Mouse (Mus musculus): ENCODE measurements at regions not wholly inside any gene's neighbourhood (a gene's known extent, or its start where the extent isn't known, plus 50 kb on each side); places are given as distances from the start of the nearest gene placed in this dataset.

DNA sequence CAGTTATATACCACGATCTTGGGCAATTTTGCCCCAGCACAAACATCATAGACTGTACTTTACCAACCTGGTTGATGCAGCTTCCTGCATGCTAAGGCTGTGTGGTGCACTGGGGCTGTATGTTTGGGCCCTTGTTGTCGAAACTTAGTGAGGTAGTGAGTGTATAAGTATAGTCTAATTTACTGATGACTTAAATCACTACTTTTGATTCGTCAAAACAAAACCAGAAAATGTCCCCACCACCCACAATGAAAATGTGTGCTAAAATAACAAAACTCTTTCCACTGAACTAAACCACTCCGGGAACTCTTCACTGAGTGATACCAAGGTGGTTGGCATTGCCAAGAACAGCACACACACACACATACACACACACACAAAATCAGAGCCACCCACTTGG, 191.5 kb downstream of the Shq1 start:
- Histone ChIP-seq H3K9ac (replicated peaks) (no peak overlapping the region), H3K27me3 (ENCODE audit: control insufficient read depth, insufficient read depth, low read length) (no peaks in the 10 kb centered on the region), H3K4me1 (replicated peaks; ENCODE audit: control insufficient read depth in 2 of 2, insufficient read depth in 2 of 2, low read length in 1 of 2) (peaks cover 0 to 18% of the 10 kb centered on the region in 2 experiments; a peak in 2 of 4 replicates), H3K4me3 (ENCODE audit: insufficient read depth in 1 of 2, low read depth in 2 of 2, low read length in 2 of 2) (no peak overlapping the region), H3K36me3 (replicated peaks; ENCODE audit: control insufficient read depth, insufficient read depth, low read depth) (no peaks in the 10 kb centered on the region), H3K27ac (no peak overlapping the region), H3K4me2 (ENCODE audit: low read depth) (no peak overlapping the region), H3K9me3 (ENCODE audit: control insufficient read depth, low read length) (no peaks in the 10 kb centered on the region)
- no peak for ATAC-seq (ENCODE audit: insufficient read depth)
- TF ChIP-seq CTCF (IDR thresholded peaks at IDR 0.05; ENCODE audit: low read depth) (no peak), EP300 (IDR thresholded peaks at IDR 0.05; ENCODE audit: low read depth) (no peak)
- no peak for DNase-seq (ENCODE audit: low read depth in 3 of 3, low spot score in 3 of 3)
- 47% methylated on average over 4 of the region's 4 CpGs for WGBS (ENCODE audit: insufficient replicate concordance)

- Histone ChIP-seq H3K4me2 (ENCODE audit: low read depth) (no peak overlapping the region), H3K36me3 (replicated peaks; ENCODE audit: control insufficient read depth, insufficient read depth, low read depth) (no peaks in the 10 kb centered on the region), H3K4me3 (ENCODE audit: insufficient read depth in 1 of 2, low read depth in 2 of 2, low read length in 2 of 2) (no peak overlapping the region), H3K27ac (no peak overlapping the region), H3K27me3 (ENCODE audit: control insufficient read depth, insufficient read depth, low read length) (no peaks in the 10 kb centered on the region), H3K4me1 (replicated peaks; ENCODE audit: control insufficient read depth in 2 of 2, insufficient read depth in 2 of 2, low read length in 1 of 2) (peaks cover 0 to 13% of the 10 kb centered on the region in 2 experiments; a peak in 2 of 4 replicates), H3K9ac (replicated peaks) (no peak overlapping the region), H3K9me3 (ENCODE audit: control insufficient read depth, low read length) (no peaks in the 10 kb centered on the region)
- ATAC-seq (ENCODE audit: insufficient read depth) (no peak), DNase-seq (ENCODE audit: low read depth in 3 of 3, low spot score in 3 of 3) (no peak)
- WGBS (ENCODE audit: insufficient replicate concordance) = 38% methylated on average over 6 of the region's 6 CpGs
- TF ChIP-seq CTCF (IDR thresholded peaks at IDR 0.05; ENCODE audit: low read depth) = no peak
- TF ChIP-seq EP300 (IDR thresholded peaks at IDR 0.05; ENCODE audit: low read depth) = no peak
Measured at GRCm38 (mm10) chr6:100476550-100477366, 189.5 kb upstream of the Rybp start.

GRCm38 (mm10) chr6:100475341-100475955, 188.2 kb upstream of the Rybp start:
- Histone ChIP-seq H3K9me3 (ENCODE audit: control insufficient read depth, low read length) (no peaks in the 10 kb centered on the region), H3K27ac (no peak overlapping the region), H3K36me3 (replicated peaks; ENCODE audit: control insufficient read depth, insufficient read depth, low read depth) (no peaks in the 10 kb centered on the region), H3K9ac (replicated peaks) (no peak overlapping the region), H3K27me3 (ENCODE audit: control insufficient read depth, insufficient read depth, low read length) (no peaks in the 10 kb centered on the region), H3K4me3 (ENCODE audit: insufficient read depth in 1 of 2, low read depth in 2 of 2, low read length in 2 of 2) (no peak overlapping the region), H3K4me2 (ENCODE audit: low read depth) (no peak overlapping the region), H3K4me1 (replicated peaks; ENCODE audit: control insufficient read depth in 2 of 2, insufficient read depth in 2 of 2, low read length in 1 of 2) (peaks cover 0 to 11% of the 10 kb centered on the region in 2 experiments; a peak in 2 of 4 replicates)
- ATAC-seq (ENCODE audit: insufficient read depth) = no peak
- TF ChIP-seq CTCF (IDR thresholded peaks at IDR 0.05; ENCODE audit: low read depth) (no peak), EP300 (IDR thresholded peaks at IDR 0.05; ENCODE audit: low read depth) (no peak)
- 54% methylated on average over 4 of the region's 4 CpGs for WGBS (ENCODE audit: insufficient replicate concordance)
- DNase-seq (ENCODE audit: low read depth in 3 of 3, low spot score in 3 of 3) = no peak

DNA sequence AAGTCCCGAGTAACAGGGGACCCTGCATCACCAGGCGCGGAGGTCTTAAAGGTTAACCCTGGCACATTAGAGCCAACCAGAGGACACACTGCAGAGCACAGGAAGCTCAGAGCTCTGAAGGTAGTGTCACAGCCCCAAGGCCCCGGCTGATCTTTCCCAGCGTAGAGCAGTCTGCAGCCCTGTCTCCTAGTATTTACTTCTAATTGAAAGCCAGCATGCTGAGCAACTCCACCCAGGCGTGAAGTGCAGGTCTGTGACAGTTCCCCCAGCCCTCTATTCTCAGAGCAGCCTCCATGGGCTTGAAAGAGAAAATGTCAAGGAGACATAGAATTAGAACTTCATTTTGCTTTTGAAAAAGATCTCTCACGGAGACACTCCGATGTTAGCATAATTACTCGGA, 187.0 kb upstream of the Rybp start:
- Histone ChIP-seq H3K9ac (replicated peaks) (no peak overlapping the region), H3K27ac (no peak overlapping the region), H3K4me2 (ENCODE audit: low read depth) (no peak overlapping the region), H3K9me3 (ENCODE audit: control insufficient read depth, low read length) (no peaks in the 10 kb centered on the region), H3K27me3 (ENCODE audit: control insufficient read depth, insufficient read depth, low read length) (no peaks in the 10 kb centered on the region), H3K4me1 (replicated peaks; ENCODE audit: control insufficient read depth in 2 of 2, insufficient read depth in 2 of 2, low read length in 1 of 2) (peaks cover 0 to 4% of the 10 kb centered on the region in 2 experiments; a peak in 2 of 4 replicates), H3K36me3 (replicated peaks; ENCODE audit: control insufficient read depth, insufficient read depth, low read depth) (no peaks in the 10 kb centered on the region), H3K4me3 (ENCODE audit: insufficient read depth in 1 of 2, low read depth in 2 of 2, low read length in 2 of 2) (no peak overlapping the region)
- no peak for DNase-seq (ENCODE audit: low read depth in 3 of 3, low spot score in 3 of 3)
- WGBS (ENCODE audit: insufficient replicate concordance) = 67% methylated on average over 9 of the region's 9 CpGs
- TF ChIP-seq EP300 (IDR thresholded peaks at IDR 0.05; ENCODE audit: low read depth) (no peak), CTCF (IDR thresholded peaks at IDR 0.05; ENCODE audit: low read depth) (no peak)
- ATAC-seq (ENCODE audit: insufficient read depth) = no peak

- ATAC-seq (ENCODE audit: insufficient read depth) (no peak), DNase-seq (ENCODE audit: low read depth in 3 of 3, low spot score in 3 of 3) (no peak)
- Histone ChIP-seq H3K9ac (replicated peaks) (no peak overlapping the region), H3K9me3 (ENCODE audit: control insufficient read depth, low read length) (no peaks in the 10 kb centered on the region), H3K4me3 (ENCODE audit: insufficient read depth in 1 of 2, low read depth in 2 of 2, low read length in 2 of 2) (no peak overlapping the region), H3K4me2 (ENCODE audit: low read depth) (no peak overlapping the region), H3K27me3 (ENCODE audit: control insufficient read depth, insufficient read depth, low read length) (no peaks in the 10 kb centered on the region), H3K27ac (no peak overlapping the region), H3K36me3 (replicated peaks; ENCODE audit: control insufficient read depth, insufficient read depth, low read depth) (no peaks in the 10 kb centered on the region), H3K4me1 (replicated peaks; ENCODE audit: control insufficient read depth in 2 of 2, insufficient read depth in 2 of 2, low read length in 1 of 2) (no peaks in the 10 kb centered on the region)
- no peak for TF ChIP-seq EP300 (IDR thresholded peaks at IDR 0.05; ENCODE audit: low read depth)
- no peak for TF ChIP-seq CTCF (IDR thresholded peaks at IDR 0.05; ENCODE audit: low read depth)
- WGBS (ENCODE audit: insufficient replicate concordance) = 71% methylated on average over 2 of the region's 2 CpGs
Measured at GRCm38 (mm10) chr6:100470071-100470470, 182.8 kb upstream of the Rybp start.

Measured in liver, embryonic 14.5 days (tissue).